Mouse (Mus musculus): ENCODE measurements around the gene D630045J12Rik.

The D630045J12Rik gene

GRCm38 (mm10) chr6:38252139-38252538 lies 1.7 kb downstream of the D630045J12Rik start:
- CTCF ChIA-PET = interaction anchor here in 1 of 4 experiments (0.5 kb wide), 1 partner anchor 103 kb away, joined by 3 read pairs; no protein-coding TSS in a partner anchor
- POLR2A ChIA-PET = interaction anchor here in 3 of 4 experiments (0.8 to 2.1 kb wide), 22 partner anchors 9 to 816 kb away, joined by 3 to 9 read pairs (median 4); partner anchors contain the start of gene Zc3hav1l (in 2 of the 3)

- ChIA-PET CTCF (interaction anchor here in 1 of 4 experiments (0.7 kb wide), 1 partner anchor 104 kb away, joined by 6 read pairs; no protein-coding TSS in a partner anchor), POLR2A (interaction anchor here in 2 of 4 experiments (0.8 to 2.1 kb wide), 11 partner anchors 11 to 109 kb away, joined by 3 to 9 read pairs (median 5); partner anchors contain the start of gene Zc3hav1l (in 2 of the 2))
Observed at GRCm38 (mm10) chr6:38251464-38251863, 2.3 kb downstream of the D630045J12Rik start.

- POLR2A ChIA-PET = interaction anchor here in 1 of 4 experiments (0.6 to 1.2 kb wide), 3 partner anchors 17 to 40 kb away, joined by 3 to 4 read pairs (median 3); no protein-coding TSS in a partner anchor
- CTCF ChIA-PET = interaction anchor here in 1 of 4 experiments (0.7 kb wide), 1 partner anchor 855 kb away, joined by 3 read pairs; no protein-coding TSS in a partner anchor
Observed at GRCm38 (mm10) chr6:38247362-38247761, 6.4 kb downstream of the D630045J12Rik start.

- POLR2A ChIA-PET = interaction anchor here in 1 of 4 experiments (1.1 to 1.3 kb wide), 3 partner anchors 9 to 54 kb away, joined by 3 to 7 read pairs (median 4); partner anchors contain the start of gene Zc3hav1l
- CTCF ChIA-PET = interaction anchor here in 1 of 4 experiments (0.7 kb wide), 1 partner anchor 399 kb away, joined by 14 read pairs; no protein-coding TSS in a partner anchor
Observed at GRCm38 (mm10) chr6:38244806-38245205, 9.0 kb downstream of the D630045J12Rik start.

GRCm38 (mm10) chr6:38244167-38244566 lies 9.6 kb downstream of the D630045J12Rik start:
- CTCF ChIA-PET = no interaction called here
- POLR2A ChIA-PET = interaction anchor here in 1 of 4 experiments (0.9 to 1.3 kb wide), 2 partner anchors 12 to 55 kb away, joined by 3 read pairs; partner anchors contain the start of gene Zc3hav1l

- ChIA-PET POLR2A (interaction anchor here in 1 of 4 experiments (0.6 kb wide), 1 partner anchor 10 kb away, joined by 3 read pairs; no protein-coding TSS in a partner anchor), CTCF (no interaction called here)
Observed at GRCm38 (mm10) chr6:38242833-38243232, 11.0 kb downstream of the D630045J12Rik start.

GRCm38 (mm10) chr6:38242295-38242830 lies 11.4 kb downstream of the D630045J12Rik start:
- CTCF ChIA-PET = no interaction called here
- POLR2A ChIA-PET = interaction anchor here in 2 of 4 experiments (0.6 to 2.4 kb wide), 4 partner anchors 10 to 43 kb away, joined by 3 to 6 read pairs (median 3); no protein-coding TSS in a partner anchor

- CTCF ChIA-PET = no interaction called here
- POLR2A ChIA-PET = interaction anchor here in 2 of 4 experiments (0.9 to 2.4 kb wide), 4 partner anchors 9 to 43 kb away, joined by 3 to 6 read pairs (median 4); no protein-coding TSS in a partner anchor
Observed at GRCm38 (mm10) chr6:38241508-38241907, 12.3 kb downstream of the D630045J12Rik start.

- POLR2A ChIA-PET = interaction anchor here in 2 of 4 experiments (1.4 to 2.4 kb wide), 2 partner anchors 11 to 12 kb away, joined by 6 read pairs; no protein-coding TSS in a partner anchor
- CTCF ChIA-PET = interaction anchor here in 1 of 4 experiments (0.6 kb wide), 1 partner anchor 57 kb away, joined by 7 read pairs; no protein-coding TSS in a partner anchor
Observed at GRCm38 (mm10) chr6:38240618-38241017, 13.2 kb downstream of the D630045J12Rik start.

- ChIA-PET POLR2A (interaction anchor here in 3 of 4 experiments (0.6 to 2.0 kb wide), 9 partner anchors 13 to 67 kb away, joined by 3 to 9 read pairs (median 3); no protein-coding TSS in a partner anchor), CTCF (interaction anchor here in 2 of 4 experiments (0.5 to 0.7 kb wide), 2 partner anchors 10 to 70 kb away, joined by 4 read pairs; no protein-coding TSS in a partner anchor)
Observed at GRCm38 (mm10) chr6:38238382-38238781, 15.4 kb downstream of the D630045J12Rik start.

GRCm38 (mm10) chr6:38235991-38236658 lies 17.7 kb downstream of the D630045J12Rik start:
- ChIA-PET CTCF (interaction anchor here in 3 of 4 experiments (0.6 to 0.7 kb wide), 5 partner anchors 12 to 1368 kb away, joined by 3 to 7 read pairs (median 3); partner anchors contain the start of gene Zc3hav1l (in 1 of the 3)), POLR2A (interaction anchor here in 2 of 4 experiments (0.7 to 1.5 kb wide), 14 partner anchors 9 to 794 kb away, joined by 3 to 7 read pairs (median 3); partner anchors contain the start of gene Creb3l2 (in 1 of the 2))

- POLR2A ChIA-PET = interaction anchor here in 1 of 4 experiments (0.7 kb wide), 3 partner anchors 59 to 861 kb away, joined by 3 to 5 read pairs (median 4); no protein-coding TSS in a partner anchor
- CTCF ChIA-PET = no interaction called here
Observed at GRCm38 (mm10) chr6:38233803-38234202, 20.0 kb downstream of the D630045J12Rik start.

- ChIA-PET CTCF (no interaction called here), POLR2A (interaction anchor here in 2 of 4 experiments (0.6 to 1.6 kb wide), 2 partner anchors 16 to 128 kb away, joined by 6 read pairs; no protein-coding TSS in a partner anchor)
Observed at GRCm38 (mm10) chr6:38232917-38233316, 20.9 kb downstream of the D630045J12Rik start.

- ChIA-PET CTCF (no interaction called here), POLR2A (interaction anchor here in 2 of 4 experiments (0.5 to 1.6 kb wide), 5 partner anchors 9 to 202 kb away, joined by 3 to 6 read pairs (median 3); partner anchors contain the start of gene Ubn2 (in 1 of the 2))
Observed at GRCm38 (mm10) chr6:38231994-38232393, 21.8 kb downstream of the D630045J12Rik start.

- POLR2A ChIA-PET = interaction anchor here in 1 of 4 experiments (0.6 kb wide), 1 partner anchor 118 kb away, joined by 3 read pairs; no protein-coding TSS in a partner anchor
- CTCF ChIA-PET = no interaction called here
Observed at GRCm38 (mm10) chr6:38224079-38224478, 29.7 kb downstream of the D630045J12Rik start.

- ChIA-PET CTCF (no interaction called here), POLR2A (no interaction called here)
Observed at GRCm38 (mm10) chr6:38219261-38219660, 34.5 kb downstream of the D630045J12Rik start.

- CTCF ChIA-PET = interaction anchor here in 3 of 4 experiments (0.6 to 0.7 kb wide), 3 partner anchors 124 to 573 kb away, joined by 3 read pairs; no protein-coding TSS in a partner anchor
- POLR2A ChIA-PET = interaction anchor here in 2 of 4 experiments (0.6 to 1.7 kb wide), 4 partner anchors 9 to 88 kb away, joined by 3 to 6 read pairs (median 5); no protein-coding TSS in a partner anchor
Observed at GRCm38 (mm10) chr6:38215448-38216110, 38.2 kb downstream of the D630045J12Rik start.

- ChIA-PET POLR2A (interaction anchor here in 2 of 4 experiments (0.9 to 1.3 kb wide), 5 partner anchors 8 to 304 kb away, joined by 3 to 6 read pairs (median 3); no protein-coding TSS in a partner anchor), CTCF (no interaction called here)
Observed at GRCm38 (mm10) chr6:38207621-38208020, 46.2 kb downstream of the D630045J12Rik start.

Data from embryonic stem cell, embryonic (primary cell).